Mouse (Mus musculus): ENCODE data around the gene Ano1.

DNA sequence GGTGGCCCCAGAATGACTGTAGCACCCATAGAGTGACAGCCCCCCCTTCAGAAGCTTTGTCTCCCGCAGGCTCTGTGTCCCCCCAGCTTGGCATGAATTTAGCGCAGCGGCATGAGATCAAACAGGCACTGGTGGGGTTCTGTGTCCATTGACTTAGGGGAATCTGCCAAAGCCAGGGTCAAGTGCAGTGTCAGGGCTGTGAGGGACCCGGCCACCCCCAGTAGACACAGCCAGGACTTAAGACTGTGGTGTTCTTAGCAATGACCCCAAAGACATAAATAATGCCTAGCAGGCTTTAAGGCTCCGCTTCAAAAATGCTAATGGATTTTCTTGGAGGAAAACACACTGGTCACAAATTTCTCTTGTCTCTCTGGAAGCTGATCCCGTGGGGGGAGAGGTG, 88.2 kb downstream of the Ano1 start:
- no peak for TF ChIP-seq CTCF (IDR thresholded peaks at IDR 0.05; ENCODE audit: control insufficient read depth, insufficient read depth, low read length)
- no peak for TF ChIP-seq POLR2A (IDR thresholded peaks at IDR 0.05; ENCODE audit: borderline replicate concordance, control insufficient read depth, low read depth, low read length)

Data from bone marrow, adult 2 months (tissue).